26 mouse cellular contexts compared by ENCODE assay signal in the genomic region with DNA sequence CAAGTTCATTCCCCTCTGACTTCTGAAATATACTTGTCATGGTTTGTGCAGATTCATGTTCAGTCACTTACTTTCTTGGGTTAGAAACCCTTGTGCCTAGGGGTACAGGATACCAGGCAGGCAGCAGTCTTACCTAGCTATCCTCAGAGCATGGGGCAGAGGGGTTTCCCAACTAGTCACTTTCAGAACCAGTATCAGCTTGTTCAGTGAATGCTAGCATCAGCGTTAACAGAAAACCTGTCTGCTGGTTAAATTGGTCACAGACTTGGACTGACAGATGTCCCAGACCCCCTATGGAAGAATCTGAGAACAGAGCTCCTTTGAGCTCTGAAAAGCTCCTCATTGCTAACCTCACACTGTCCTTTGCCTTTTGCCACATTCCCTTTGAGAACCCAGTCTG.
"Had no signal": no experiment of that assay in that cellular context is flagged by ENCODE, and none has a peak within 500 bp of the region (broad histone marks: within the 10 kb centered on the region; RNA-seq: fewer than 3 reads in every experiment).

No protein-coding gene starts in this region.

- H3K9me3 ChIP-seq: heart, embryonic 13.5 days; heart, embryonic 15.5 days; hindbrain, embryonic 12.5 days; kidney, embryonic 15.5 days; limb, embryonic 13.5 days; limb, embryonic 15.5 days; liver, embryonic 12.5 days had no signal

- H3K4me3 ChIP-seq: heart, adult 2 months; heart, embryonic 13.5 days; heart, embryonic 15.5 days; hindbrain, embryonic 12.5 days; kidney, embryonic 15.5 days; limb, embryonic 13.5 days; limb, embryonic 15.5 days; liver, embryonic 12.5 days had no signal

- DNase-seq: gastrocnemius, postnatal 14 days; gastrocnemius, postnatal 36 days; heart, adult 2 months; heart, postnatal 14 days; heart, postnatal 36 days; kidney, adult 11 months; kidney, adult 2 months; kidney, adult 9 months; kidney, postnatal 14 days; kidney, postnatal 36 days; layer of hippocampus, adult 9-11 months; layer of hippocampus, postnatal 36 days; left cerebral cortex, postnatal 4 days had no signal

- H3K27ac ChIP-seq: heart, adult 2 months; heart, embryonic 15.5 days; hindbrain, embryonic 12.5 days; hindbrain, embryonic 14.5 days; kidney, embryonic 15.5 days; kidney, postnatal 0 days; limb, embryonic 13.5 days; limb, embryonic 15.5 days; liver, embryonic 12.5 days; liver, embryonic 14.5 days had no signal

- H3K9ac ChIP-seq: heart, embryonic 13.5 days; heart, embryonic 15.5 days; hindbrain, embryonic 12.5 days; hindbrain, embryonic 14.5 days; kidney, embryonic 15.5 days; limb, embryonic 13.5 days; limb, embryonic 15.5 days; liver, embryonic 12.5 days; liver, embryonic 14.5 days had no signal

- H3K36me3 ChIP-seq: heart, embryonic 15.5 days; limb, embryonic 15.5 days; liver, embryonic 12.5 days had no signal

- ATAC-seq: hindbrain, embryonic 16.5 days; intestine, embryonic 16.5 days; liver, embryonic 12.5 days had no signal

- H3K27me3 ChIP-seq: heart, embryonic 13.5 days; heart, embryonic 15.5 days; hindbrain, embryonic 12.5 days; kidney, embryonic 15.5 days; limb, embryonic 13.5 days; limb, embryonic 15.5 days; liver, embryonic 12.5 days had no signal

- H3K4me2 ChIP-seq: heart, embryonic 11.5 days; heart, embryonic 13.5 days; heart, embryonic 15.5 days; hindbrain, embryonic 12.5 days; hindbrain, embryonic 14.5 days; kidney, embryonic 15.5 days; limb, embryonic 13.5 days; limb, embryonic 15.5 days; liver, embryonic 12.5 days had no signal
